Mouse (Mus musculus) intestine, embryonic 15.5 days (tissue): ENCODE measurements around the gene Hist2h2ab. TPM values are rescaled to one million over a fixed set of nuclear protein-coding genes. Genes with fewer than 3 reads are reported as not detected.
"Not testable (repeated sequence)": the region's sequence is repeated elsewhere in the genome, so short reads cannot be mapped to it uniquely, and the experiment has no call there.

Experiments
- ATAC-seq: fragments of 200-750 bp; cut with Nextera tagmentation; 2 replicates; pipeline ENCODE4 v1.8.0; 2017; ENCODE audit warnings: moderate TSS enrichment, moderate library complexity
- H3K27ac ChIP-seq: fragments of 300-500 bp; sonication (generic); 2 replicates; pipeline ENCODE4 v1.5.1; 2015; ENCODE audit warnings: mild to moderate bottlenecking, inconsistent platforms
- H3K27me3 ChIP-seq: fragments of 300-500 bp; sonication (generic); replicated peaks from 2 replicates; pipeline ENCODE4 v1.6.1; 2015; ENCODE audit warnings: inconsistent platforms
- H3K36me3 ChIP-seq: fragments of 300-500 bp; sonication (generic); 2 replicates; pipeline ENCODE4 v1.6.1; 2015; ENCODE audit warnings: inconsistent platforms
- H3K4me1 ChIP-seq: fragments of 300-500 bp; sonication (generic); replicated peaks from 2 replicates; pipeline ENCODE4 v1.6.1; 2015; ENCODE audit warnings: inconsistent platforms
- H3K4me2 ChIP-seq: fragments of 300-500 bp; sonication (generic); replicated peaks from 2 replicates; pipeline ENCODE4 v1.6.1; 2015; ENCODE audit warnings: mild to moderate bottlenecking, inconsistent platforms
- H3K4me3 ChIP-seq: fragments of 300-500 bp; sonication (generic); replicated peaks from 2 replicates; pipeline ENCODE4 v1.5.1; 2015; ENCODE audit warnings: inconsistent platforms
- H3K9ac ChIP-seq: fragments of 300-500 bp; sonication (generic); 2 replicates; pipeline ENCODE4 v1.6.1; 2015; ENCODE audit warnings: inconsistent platforms
- H3K9me3 ChIP-seq: fragments of 300-500 bp; sonication (generic); 2 replicates; pipeline ENCODE4 v1.6.1; 2016; ENCODE audit warnings: inconsistent platforms
- WGBS: fragments of 180-500 bp; shearing (Covaris S2); methylation state at CpG from one replicate; pipeline ENCODE4 v1.1.7; 2015; 5-methylcytosine and 5-hydroxymethylcytosine counted together
- polyA plus RNA-seq: library from polyadenylated mRNA; unstranded; fragments of >200 nt; fragmentation: Nextera tagmentation; extraction: Ambion mirVana; gene quantifications from 2 replicates; pipeline ENCODE4 v1.2.1, GENCODE M21; 2015

The Hist2h2ab gene
- polyA plus RNA-seq: 1.1 and 1.6 TPM in 2 replicates

DNA sequence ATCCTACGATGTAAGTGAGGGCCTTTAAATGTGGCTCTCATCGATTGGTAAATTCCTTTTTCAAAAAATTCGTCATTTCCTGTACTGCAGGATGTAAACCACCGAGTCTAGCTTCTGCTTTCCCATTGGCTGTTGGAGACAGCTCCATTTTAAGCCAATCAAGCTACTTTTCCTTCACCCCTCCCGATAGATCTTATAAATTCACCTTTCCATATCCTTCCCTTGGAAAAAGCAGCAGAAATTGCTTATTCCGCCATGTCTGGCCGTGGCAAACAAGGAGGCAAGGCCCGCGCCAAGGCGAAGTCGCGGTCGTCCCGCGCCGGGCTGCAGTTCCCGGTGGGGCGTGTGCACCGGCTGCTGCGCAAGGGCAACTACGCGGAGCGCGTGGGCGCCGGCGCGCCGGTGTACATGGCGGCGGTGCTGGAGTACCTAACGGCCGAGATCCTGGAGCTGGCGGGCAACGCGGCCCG lies at the start of gene Hist2h2ab, which contains the start of gene Bola1:
Hist2h2ab (plus strand) TSS at position 205 of the 470 bp plus-strand sequence.
Bola1 (minus strand) TSS at position 49 of the 470 bp plus-strand sequence.
- under 1% methylated on average over 37 of the region's 37 CpGs for WGBS
- Histone ChIP-seq H3K27ac (peak within 1 kb of the TSS; percentile 98), H3K9me3 (no peaks in the 10 kb centered on the region), H3K4me1 (peaks cover 13% of the 10 kb centered on the region; the same call in 1 of the 2 replicates), H3K4me2 (peak within 1 kb of the TSS; percentile 83), H3K4me3 (peak within 1 kb of the TSS; percentile 56), H3K9ac (peak within 1 kb of the TSS; percentile 73), H3K36me3 (no peaks in the 10 kb centered on the region), H3K27me3 (no peaks in the 10 kb centered on the region)
- peak; percentile 86 for ATAC-seq

DNA sequence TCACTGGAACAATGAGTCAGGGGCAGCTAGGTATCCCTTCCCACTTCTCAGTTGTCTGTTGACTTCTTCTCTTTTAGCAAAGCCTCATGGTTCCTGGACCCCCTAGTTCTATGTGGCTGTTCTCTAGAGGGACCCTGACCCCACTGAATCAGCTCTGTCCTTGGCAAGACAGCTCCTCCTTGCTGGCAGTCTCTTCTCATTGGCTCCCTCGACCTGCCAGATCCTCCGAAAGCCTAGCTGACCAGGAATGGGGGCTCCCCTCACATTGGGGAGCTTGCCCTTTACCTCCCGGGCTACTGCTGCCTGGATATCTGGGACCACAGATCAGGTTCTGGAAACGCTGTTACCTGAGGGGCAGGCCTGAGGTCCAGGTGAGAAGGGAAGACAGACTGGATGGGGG lies 49.4 kb upstream of the Hist2h2ab start:
- H3K27ac ChIP-seq: no peak overlapping the region
- no peaks in the 10 kb centered on the region for H3K9me3 ChIP-seq
- H3K36me3 ChIP-seq: peaks cover 5% of the 10 kb centered on the region; the same call in 1 of the 2 replicates
- ATAC-seq: no peak
- no peak overlapping the region for H3K4me2 ChIP-seq
- no peak overlapping the region for H3K4me3 ChIP-seq
- H3K4me1 ChIP-seq: peaks cover 15% of the 10 kb centered on the region
- 86% methylated on average over 4 of the region's 4 CpGs for WGBS
- no peak overlapping the region for H3K9ac ChIP-seq
- H3K27me3 ChIP-seq: no peaks in the 10 kb centered on the region

DNA sequence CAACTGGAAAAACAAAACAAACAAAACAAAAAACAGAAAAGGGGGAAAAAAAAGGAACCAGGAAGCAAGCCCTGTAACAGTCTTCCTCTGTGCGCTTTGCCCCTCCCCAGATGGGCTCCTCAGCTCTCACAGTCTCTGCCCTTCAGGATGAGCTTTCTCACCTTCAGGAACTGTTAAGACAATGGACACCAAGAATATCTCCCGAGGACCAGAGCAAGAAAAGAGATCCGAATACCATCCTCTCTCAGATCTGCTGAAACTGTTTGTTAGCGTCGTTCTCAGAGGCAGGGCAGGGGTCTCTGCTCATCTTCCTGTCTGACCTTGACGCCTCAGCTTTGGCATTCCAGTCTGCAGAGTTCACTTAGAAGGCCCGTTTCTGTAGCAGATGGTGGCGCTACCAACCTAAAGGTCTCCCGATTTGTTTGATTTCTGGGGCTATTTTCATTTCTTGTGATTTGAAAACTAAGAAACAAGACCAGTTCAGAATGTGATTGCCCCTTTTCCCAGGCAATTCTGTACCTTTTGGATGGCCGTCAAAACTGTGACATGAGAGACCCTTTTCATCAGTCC lies 48.6 kb upstream of the Hist2h2ab start:
- Histone ChIP-seq H3K4me3 (peak overlapping the region; percentile 78; the same call in 1 of the 2 replicates), H3K4me1 (peaks cover 15% of the 10 kb centered on the region), H3K9ac (peak overlapping the region; percentile 84), H3K9me3 (no peaks in the 10 kb centered on the region), H3K27ac (peak overlapping the region; percentile 42; the same call in 1 of the 2 replicates), H3K27me3 (no peaks in the 10 kb centered on the region), H3K36me3 (peaks cover 7% of the 10 kb centered on the region), H3K4me2 (peak overlapping the region; percentile 84)
- ATAC-seq: no peak
- WGBS: 56% methylated on average over 10 of the region's 10 CpGs

DNA sequence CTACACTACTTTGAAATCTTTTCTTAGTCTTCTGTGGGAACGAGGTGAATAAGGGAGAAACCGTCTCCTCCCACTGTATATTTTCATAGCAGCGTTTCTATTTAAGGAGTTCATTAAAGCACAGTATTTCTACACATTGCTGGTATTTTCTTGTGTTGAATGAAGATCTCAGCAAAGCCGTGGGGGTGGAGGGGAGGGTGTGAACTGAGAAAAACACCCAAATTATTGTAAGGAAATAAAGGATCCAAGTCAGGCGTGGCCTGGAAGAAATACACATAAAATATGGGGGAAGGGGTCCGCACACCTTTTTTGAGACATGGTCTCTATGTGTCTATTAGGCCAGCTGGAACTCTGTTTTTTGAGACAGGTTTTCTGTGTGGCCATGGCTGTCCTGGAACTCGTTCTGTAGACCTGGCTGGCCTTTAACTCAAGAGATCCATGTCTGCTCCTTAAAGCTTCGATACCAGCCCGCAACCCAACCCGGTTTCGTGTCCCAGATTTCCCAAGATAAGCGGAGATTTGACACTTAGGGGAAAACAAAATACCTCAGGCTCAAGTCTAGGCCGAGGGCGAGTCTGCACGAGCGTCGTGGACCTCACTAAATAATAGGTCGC lies 48.0 kb upstream of the Hist2h2ab start:
- Histone ChIP-seq H3K27ac (peak overlapping the region; percentile 99), H3K4me1 (peaks cover 15% of the 10 kb centered on the region), H3K36me3 (peaks cover 13% of the 10 kb centered on the region), H3K4me2 (peak overlapping the region; percentile 84), H3K27me3 (no peaks in the 10 kb centered on the region), H3K9me3 (no peaks in the 10 kb centered on the region), H3K4me3 (peak overlapping the region; percentile 78), H3K9ac (peak overlapping the region; percentile 84)
- ATAC-seq: peak; percentile 19; the same call in 1 of the 2 replicates
- WGBS: 15% methylated on average over 18 of the region's 18 CpGs

DNA sequence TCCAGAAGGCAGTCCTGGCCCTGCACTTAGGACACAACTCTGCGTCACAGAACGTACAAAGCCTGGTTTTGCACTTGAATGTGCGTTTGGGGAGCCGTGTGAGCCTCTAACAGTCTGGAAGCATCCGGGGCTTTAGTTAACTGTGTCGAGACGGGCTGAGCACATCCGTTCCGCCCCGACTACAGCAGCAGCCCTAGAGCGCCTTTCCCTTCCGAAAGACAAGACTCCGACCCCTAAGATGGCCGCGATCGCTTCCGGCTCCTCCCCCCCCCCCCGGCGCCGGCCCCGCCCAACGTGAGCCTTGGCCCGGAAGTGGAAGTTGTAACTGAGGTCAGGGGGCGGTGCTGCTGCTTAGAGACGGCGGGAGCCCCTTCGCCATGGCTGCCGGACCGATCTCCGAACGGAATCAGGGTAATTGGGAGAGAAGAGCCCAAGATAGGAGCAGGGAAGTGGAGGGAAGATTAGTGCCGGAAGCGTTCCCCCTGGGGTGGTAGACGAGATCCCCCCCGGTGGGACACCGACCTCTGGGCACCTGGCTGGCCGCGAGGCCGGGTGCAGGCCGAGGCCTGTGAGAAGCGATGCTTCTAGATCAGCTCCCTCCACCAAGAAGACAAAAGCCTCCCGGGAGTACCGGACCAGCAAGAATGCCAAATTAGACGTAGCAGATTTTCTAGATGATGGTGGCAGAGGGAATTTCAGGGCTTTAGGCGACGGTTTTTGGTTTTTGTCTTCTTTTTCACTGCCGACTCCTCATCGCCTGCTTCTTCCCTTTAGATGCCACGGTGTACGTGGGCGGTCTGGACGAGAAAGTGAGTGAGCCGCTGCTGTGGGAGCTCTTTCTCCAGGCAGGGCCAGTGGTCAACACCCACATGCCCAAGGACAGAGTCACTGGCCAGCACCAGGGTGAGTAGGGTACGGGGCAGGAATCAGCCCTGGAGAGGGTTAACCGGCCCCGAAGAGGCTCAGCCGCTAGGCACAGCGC lies 47.2 kb upstream of the Hist2h2ab start, which contains the start of gene Sf3b4:
Sf3b4 (plus strand) TSS at position 136 of the 982 bp plus-strand sequence.
- H3K27ac ChIP-seq: peak within 1 kb of the TSS; percentile 99
- peak within 1 kb of the TSS; percentile 84 for H3K9ac ChIP-seq
- WGBS: under 1% methylated on average over 54 of the region's 58 CpGs
- H3K36me3 ChIP-seq: peaks cover 17% of the 10 kb centered on the region
- peaks cover 15% of the 10 kb centered on the region for H3K4me1 ChIP-seq
- peak; percentile 96 for ATAC-seq
- H3K9me3 ChIP-seq: no peaks in the 10 kb centered on the region
- peak within 1 kb of the TSS; percentile 84 for H3K4me2 ChIP-seq
- no peaks in the 10 kb centered on the region for H3K27me3 ChIP-seq
- H3K4me3 ChIP-seq: peak within 1 kb of the TSS; percentile 78

DNA sequence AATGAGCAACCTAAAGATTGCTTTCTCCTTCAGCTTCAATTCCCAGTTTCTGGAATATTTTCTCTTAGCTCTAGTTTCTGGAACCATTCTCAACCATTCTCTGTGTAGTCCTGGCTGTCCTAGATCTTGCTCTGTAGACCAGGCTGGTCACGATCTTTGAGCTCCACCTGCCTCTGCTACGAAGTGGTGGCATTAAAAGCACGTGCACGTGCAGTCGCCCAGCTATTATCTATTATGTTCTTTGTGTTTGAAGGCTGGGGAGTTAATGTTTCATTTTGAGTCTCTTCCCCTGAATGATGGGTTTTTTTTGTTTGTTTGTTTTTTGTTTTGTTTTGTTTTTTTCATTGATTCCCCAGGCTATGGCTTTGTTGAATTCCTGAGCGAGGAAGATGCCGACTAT lies 46.5 kb upstream of the Hist2h2ab start:
- 34% methylated on average over 7 of the region's 7 CpGs for WGBS
- H3K4me2 ChIP-seq: peak overlapping the region; percentile 84
- ATAC-seq: no peak
- peaks cover 18% of the 10 kb centered on the region for H3K36me3 ChIP-seq
- H3K9me3 ChIP-seq: no peaks in the 10 kb centered on the region
- peak overlapping the region; percentile 78 for H3K4me3 ChIP-seq
- H3K9ac ChIP-seq: peak overlapping the region; percentile 77
- peaks cover 15% of the 10 kb centered on the region for H3K4me1 ChIP-seq
- H3K27me3 ChIP-seq: no peaks in the 10 kb centered on the region
- 0 out of 2 replicates have a peak overlapping the region, but pooled peaks have one; percentile 99 for H3K27ac ChIP-seq

DNA sequence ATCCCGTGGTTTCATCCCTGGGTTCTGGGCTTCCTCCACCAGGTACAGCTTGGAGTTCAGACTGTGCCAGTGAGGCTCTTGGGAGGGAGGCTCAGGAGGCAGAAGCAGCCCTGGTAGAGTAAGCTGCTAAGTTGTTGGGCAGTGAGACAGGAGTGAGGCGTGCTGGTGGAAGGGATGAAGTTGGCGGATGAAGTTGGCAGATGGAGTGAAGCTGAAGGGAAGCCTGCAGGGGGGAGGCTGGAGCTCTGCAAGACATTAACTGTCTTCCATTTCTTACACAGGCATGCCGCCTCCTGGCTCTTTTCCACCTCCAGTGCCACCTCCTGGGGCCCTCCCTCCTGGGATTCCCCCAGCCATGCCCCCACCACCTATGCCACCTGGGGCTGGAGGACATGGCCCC lies 45.6 kb upstream of the Hist2h2ab start:
- not testable (repeated sequence) for H3K27me3 ChIP-seq, H3K27ac ChIP-seq, ATAC-seq, H3K4me3 ChIP-seq, H3K9ac ChIP-seq, H3K9me3 ChIP-seq
- 76% methylated on average over 4 of the region's 4 CpGs for WGBS
- H3K4me2 ChIP-seq: 0 out of 2 replicates have a peak overlapping the region, but pooled peaks have one; percentile 11
- peaks cover 18% of the 10 kb centered on the region for H3K36me3 ChIP-seq
- H3K4me1 ChIP-seq: peaks cover 15% of the 10 kb centered on the region

DNA sequence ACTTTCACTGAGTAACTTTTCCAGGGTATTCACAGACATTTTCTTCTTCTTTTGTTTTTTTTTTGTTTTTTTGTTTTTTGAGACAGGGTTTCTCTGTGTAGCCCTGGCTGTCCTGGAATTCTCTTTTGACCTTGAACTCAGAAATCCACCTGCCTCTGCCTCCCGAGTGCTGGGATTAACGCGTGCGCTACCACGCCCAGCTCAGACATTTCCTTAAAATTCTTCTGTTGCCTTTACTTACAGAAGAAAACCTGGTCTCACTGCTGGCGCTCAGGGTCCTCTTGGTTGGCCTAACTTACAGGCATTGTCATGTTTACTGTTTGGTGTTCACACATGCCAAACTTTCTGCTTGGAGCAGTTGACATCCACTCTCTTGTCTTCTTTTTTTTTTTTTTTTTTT lies 44.4 kb upstream of the Hist2h2ab start:
- H3K4me2 ChIP-seq: no peak overlapping the region
- no peak for ATAC-seq
- no peak overlapping the region for H3K9ac ChIP-seq
- no peaks in the 10 kb centered on the region for H3K9me3 ChIP-seq
- H3K27me3 ChIP-seq: no peaks in the 10 kb centered on the region
- no peak overlapping the region for H3K27ac ChIP-seq
- 94% methylated on average over 6 of the region's 6 CpGs for WGBS
- H3K4me1 ChIP-seq: peaks cover 14% of the 10 kb centered on the region
- H3K4me3 ChIP-seq: no peak overlapping the region
- H3K36me3 ChIP-seq: peaks cover 15% of the 10 kb centered on the region

DNA sequence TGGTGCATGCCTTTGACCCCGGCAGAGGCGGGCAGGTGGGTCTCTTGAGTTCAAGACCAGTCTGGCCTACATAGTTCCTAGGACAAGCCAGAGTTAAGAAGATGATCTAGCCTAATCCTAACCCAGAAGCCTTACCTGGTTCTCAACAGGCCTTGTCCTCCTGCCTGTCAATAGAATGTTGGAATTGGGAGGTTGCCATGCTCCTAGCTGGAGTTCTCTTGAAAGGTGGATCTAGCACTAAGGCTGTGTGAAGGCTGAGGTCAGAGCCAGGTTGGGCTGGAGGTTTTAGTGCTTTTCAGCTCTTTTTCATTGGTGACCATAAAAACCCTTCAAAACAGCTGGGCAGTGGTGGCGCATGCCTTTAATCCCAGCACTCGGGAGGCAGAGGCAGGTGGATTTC lies 41.2 kb upstream of the Hist2h2ab start:
- 86% methylated on average over 4 of the region's 4 CpGs for WGBS
- H3K9ac ChIP-seq: no peak overlapping the region

DNA sequence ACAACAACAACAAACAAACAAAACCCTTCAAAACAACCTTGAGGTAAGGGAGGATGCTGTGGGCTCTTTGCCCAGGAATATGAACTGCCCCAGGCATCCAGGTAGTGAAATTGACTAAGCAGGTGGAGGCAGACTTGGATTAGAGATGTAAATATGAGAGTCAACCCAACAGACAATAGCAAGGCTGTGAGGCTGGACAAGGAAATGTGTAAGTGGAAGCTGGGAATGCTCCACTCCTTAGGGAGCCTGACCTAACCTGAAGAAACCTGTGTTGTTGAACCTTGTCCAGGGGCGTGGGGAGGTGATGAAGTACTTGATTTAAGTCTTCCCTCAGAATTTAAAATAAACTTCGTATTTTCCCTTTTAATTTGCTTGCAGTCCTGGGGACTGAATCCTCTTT lies 40.8 kb upstream of the Hist2h2ab start:
- Histone ChIP-seq H3K9me3 (no peaks in the 10 kb centered on the region), H3K36me3 (peaks cover 15% of the 10 kb centered on the region), H3K4me3 (no peak overlapping the region), H3K9ac (no peak overlapping the region), H3K4me1 (peaks cover 24% of the 10 kb centered on the region), H3K4me2 (no peak overlapping the region), H3K27ac (no peak overlapping the region), H3K27me3 (no peaks in the 10 kb centered on the region)
- WGBS: 77% methylated on average over 2 of the region's 2 CpGs
- ATAC-seq: no peak

More for the DNA sequence above, 41.2 kb upstream of the Hist2h2ab start:
- no peak for ATAC-seq
- Histone ChIP-seq H3K27me3 (no peaks in the 10 kb centered on the region), H3K9me3 (no peaks in the 10 kb centered on the region), H3K27ac (no peak overlapping the region), H3K4me1 (peaks cover 25% of the 10 kb centered on the region), H3K4me3 (no peak overlapping the region), H3K4me2 (no peak overlapping the region), H3K36me3 (peaks cover 15% of the 10 kb centered on the region)

DNA sequence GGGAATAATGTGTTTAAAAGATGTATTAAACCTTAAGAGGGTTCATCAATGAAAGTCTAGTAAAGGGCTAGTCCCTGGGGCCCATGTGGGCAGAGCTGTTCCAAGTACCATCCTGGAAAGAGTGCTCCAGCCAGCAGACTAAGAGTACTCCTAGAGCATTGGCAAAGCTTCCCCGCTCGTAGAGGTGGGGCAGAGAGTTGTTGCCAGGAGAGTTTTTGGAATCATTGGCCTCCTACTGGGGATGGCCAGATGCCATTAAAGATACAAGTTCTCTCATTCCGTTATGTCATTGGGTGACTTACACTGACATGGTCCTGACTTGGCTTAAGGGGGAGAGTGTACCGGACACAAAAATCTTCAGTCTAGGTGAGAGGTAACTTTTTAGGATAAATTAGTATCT lies 40.1 kb upstream of the Hist2h2ab start:
- Histone ChIP-seq H3K4me2 (no peak overlapping the region), H3K27me3 (no peaks in the 10 kb centered on the region), H3K36me3 (peaks cover 13% of the 10 kb centered on the region), H3K9ac (no peak overlapping the region), H3K4me1 (peaks cover 21% of the 10 kb centered on the region), H3K4me3 (no peak overlapping the region), H3K27ac (no peak overlapping the region), H3K9me3 (no peaks in the 10 kb centered on the region)
- WGBS: 67% methylated on average over 4 of the region's 4 CpGs
- ATAC-seq: no peak
